Mouse (Mus musculus): ENCODE data around the gene Map3k4.

Map3k4 gene

GRCm38 (mm10) chr17:12318663-12319201 lies at the start of gene Map3k4:
Map3k4 (minus strand) TSS chr17:12318796.
- in situ Hi-C loops (cut with MboI, MseI), result loop anchor here (10.0 kb wide), 2 partner anchors 466 to 676 kb away; partner anchors contain the start of gene Wtap

- in situ Hi-C loops (cut with MboI, MseI), result no loop called here
Measured at GRCm38 (mm10) chr17:12367373-12367930, 48.9 kb upstream of the Map3k4 start.

GRCm38 (mm10) chr17:12364426-12364735 lies 45.8 kb upstream of the Map3k4 start:
- in situ Hi-C loops (cut with MboI, MseI), result loop anchor here (5.0 kb wide), 1 partner anchor 52 kb away; no protein-coding TSS in a partner anchor

- in situ Hi-C loops (cut with MboI, MseI), result loop anchor here (5.0 kb wide), 1 partner anchor 52 kb away; no protein-coding TSS in a partner anchor
Measured at GRCm38 (mm10) chr17:12363601-12364425, 45.2 kb upstream of the Map3k4 start.

GRCm38 (mm10) chr17:12359876-12360275 lies 41.3 kb upstream of the Map3k4 start:
- in situ Hi-C loops (cut with MboI, MseI), result loop anchor here (5.0 kb wide), 1 partner anchor 48 kb away; no protein-coding TSS in a partner anchor

GRCm38 (mm10) chr17:12352781-12353180 lies 34.2 kb upstream of the Map3k4 start:
- in situ Hi-C loops (cut with MboI, MseI), result no loop called here

GRCm38 (mm10) chr17:12351564-12351963 lies 33.0 kb upstream of the Map3k4 start:
- in situ Hi-C loops (cut with MboI, MseI), result no loop called here

- in situ Hi-C loops (cut with MboI, MseI), result no loop called here
Measured at GRCm38 (mm10) chr17:12347462-12347861, 28.9 kb upstream of the Map3k4 start.

- in situ Hi-C loops (cut with MboI, MseI), result no loop called here
Measured at GRCm38 (mm10) chr17:12343702-12344376, 25.2 kb upstream of the Map3k4 start.

- in situ Hi-C loops (cut with MboI, MseI), result no loop called here
Measured at GRCm38 (mm10) chr17:12337156-12337555, 18.6 kb upstream of the Map3k4 start.

GRCm38 (mm10) chr17:12336073-12336868 lies 17.7 kb upstream of the Map3k4 start:
- in situ Hi-C loops (cut with MboI, MseI), result no loop called here

GRCm38 (mm10) chr17:12335115-12335514 lies 16.5 kb upstream of the Map3k4 start:
- in situ Hi-C loops (cut with MboI, MseI), result no loop called here

GRCm38 (mm10) chr17:12327847-12328518 lies 9.4 kb upstream of the Map3k4 start:
- in situ Hi-C loops (cut with MboI, MseI), result no loop called here

- in situ Hi-C loops (cut with MboI, MseI), result loop anchor here (10.0 kb wide), 2 partner anchors 465 to 675 kb away; partner anchors contain the start of gene Wtap
Measured at GRCm38 (mm10) chr17:12319786-12320185, 1.2 kb upstream of the Map3k4 start.

GRCm38 (mm10) chr17:12317954-12318651 lies 493 bp downstream of the Map3k4 start:
- in situ Hi-C loops (cut with MboI, MseI), result loop anchor here (10.0 kb wide), 2 partner anchors 467 to 677 kb away; partner anchors contain the start of gene Wtap

GRCm38 (mm10) chr17:12317607-12317953 lies 1.0 kb downstream of the Map3k4 start:
- in situ Hi-C loops (cut with MboI, MseI), result loop anchor here (10.0 kb wide), 2 partner anchors 467 to 677 kb away; partner anchors contain the start of gene Wtap

- in situ Hi-C loops (cut with MboI, MseI), result loop anchor here (10.0 kb wide), 2 partner anchors 469 to 679 kb away; partner anchors contain the start of gene Wtap
Measured at GRCm38 (mm10) chr17:12316251-12316650, 2.3 kb downstream of the Map3k4 start.

- in situ Hi-C loops (cut with MboI, MseI), result loop anchor here (5.0 to 10.0 kb wide), 3 partner anchors 50 to 683 kb away; partner anchors contain the start of gene Wtap
Measured at GRCm38 (mm10) chr17:12312248-12312647, 6.3 kb downstream of the Map3k4 start.

GRCm38 (mm10) chr17:12309493-12309892 lies 9.1 kb downstream of the Map3k4 start:
- in situ Hi-C loops (cut with MboI, MseI), result no loop called here

- in situ Hi-C loops (cut with MboI, MseI), result no loop called here
Measured at GRCm38 (mm10) chr17:12309059-12309458, 9.5 kb downstream of the Map3k4 start.
